Mouse (Mus musculus) MEL (cell line): Measurements from ENCODE around the gene Psma1.

Experiments
- CTCF ChIP-seq, 3 experiments: IDR thresholded peaks in 2 of 3; conservative IDR thresholded peaks in 1 of 3; 2 replicates each; pipeline ENCODE4 v1.5.1; 2011 to 2012; ENCODE audit warnings: low read length in 3 of 3, low read depth in 2 of 3, mild to moderate bottlenecking in 2 of 3, improper control_type of control experiment in 1 of 3, inconsistent platforms in 1 of 3, mixed read lengths in 1 of 3, moderate library complexity in 1 of 3; ENCODE audit not compliant: control insufficient read depth in 1 of 3, insufficient read depth in 1 of 3, poor library complexity in 1 of 3, severe bottlenecking in 1 of 3
- E2F4 ChIP-seq: IDR thresholded peaks from 2 replicates; pipeline ENCODE4 v1.6.1; 2011; ENCODE audit warnings: low read depth, low read length, improper control_type of control experiment, borderline replicate concordance
- ELF1 ChIP-seq: IDR thresholded peaks from 2 replicates; pipeline ENCODE4 v1.6.1; 2014; ENCODE audit warnings: low read depth, mild to moderate bottlenecking, inconsistent platforms, low read length, improper control_type of control experiment, moderate library complexity
- EP300 ChIP-seq, 2 experiments: IDR thresholded peaks; 2 replicates each; pipeline ENCODE4 v1.6.1; 2011; ENCODE audit warnings: improper control_type of control experiment in 2 of 2, low read length in 2 of 2, low read depth in 1 of 2, mild to moderate bottlenecking in 1 of 2
- GABPA ChIP-seq: IDR thresholded peaks from 2 replicates; pipeline ENCODE4 v1.6.1; 2012; ENCODE audit warnings: low read depth, mild to moderate bottlenecking, inconsistent platforms, low read length, improper control_type of control experiment, moderate library complexity
- GATA1 ChIP-seq: IDR thresholded peaks from 2 replicates; pipeline ENCODE4 v1.6.1; 2011; ENCODE audit warnings: low read depth, low read length, improper control_type of control experiment
- MAX ChIP-seq: IDR thresholded peaks from 2 replicates; pipeline ENCODE4 v1.6.1; 2011; ENCODE audit warnings: low read length, improper control_type of control experiment
- MXI1 ChIP-seq: IDR thresholded peaks from 2 replicates; pipeline ENCODE4 v1.6.1; 2011; ENCODE audit warnings: mild to moderate bottlenecking, low read depth, low read length, improper control_type of control experiment
- POLR2AphosphoS5 ChIP-seq: IDR thresholded peaks from 2 replicates; pipeline ENCODE4 v1.6.1; 2012; ENCODE audit warnings: low read depth, borderline replicate concordance, mild to moderate bottlenecking, inconsistent platforms, low read length, moderate library complexity, mixed read lengths
- SIN3A ChIP-seq: IDR thresholded peaks from 2 replicates; pipeline ENCODE4 v1.6.1; 2012; ENCODE audit warnings: low read length, improper control_type of control experiment, inconsistent platforms
- USF1 ChIP-seq: IDR thresholded peaks from 2 replicates; pipeline ENCODE4 v1.6.1; 2014; ENCODE audit warnings: low read depth, mild to moderate bottlenecking, inconsistent platforms, low read length, improper control_type of control experiment, moderate library complexity

- TF ChIP-seq E2F4 (no peak), GABPA (no peak), POLR2AphosphoS5 (no peak), EP300 (IDR thresholded peaks at IDR 0.05; ENCODE audit: low read depth in 1 of 2, low read length in 2 of 2) (no peak), MXI1 (no peak), ELF1 (no peak), MAX (no peak), CTCF (IDR thresholded peaks at IDR 0.05 in 2 of 3, conservative IDR thresholded peaks at IDR 0.05 in 1 of 3; ENCODE audit: control insufficient read depth in 1 of 3, insufficient read depth in 1 of 3, low read depth in 2 of 3, low read length in 3 of 3, poor library complexity in 1 of 3, severe bottlenecking in 1 of 3) (no peak), SIN3A (no peak), USF1 (no peak), GATA1 (no peak)
Measured at GRCm38 (mm10) chr7:114216908-114217307, 59.0 kb downstream of the Psma1 start.
